Mouse (Mus musculus) midbrain, postnatal 0 days (tissue): ENCODE measurements around the gene Stat5b. TPM values are rescaled to one million over a fixed set of nuclear protein-coding genes. Genes with fewer than 3 reads are reported as not detected.

Experiments
- ATAC-seq: fragments of 200-750 bp; cut with Nextera tagmentation; 2 replicates; pipeline ENCODE4 v1.8.0; 2017; ENCODE audit warnings: moderate number of reproducible peaks, mild to moderate bottlenecking, moderate TSS enrichment, moderate library complexity; ENCODE audit not compliant: low FRiP score
- DNase-seq: peaks from one replicate; pipeline ENCODE4 v3.0.0-alpha.2; 2015; ENCODE audit warnings: low spot score
- H3K27ac ChIP-seq: fragments of 300-500 bp; sonication (generic); 2 replicates; pipeline ENCODE4 v1.5.1; 2014; ENCODE audit warnings: low read depth, mild to moderate bottlenecking, low read length, mixed read lengths
- H3K27me3 ChIP-seq: fragments of 300-500 bp; sonication (generic); 2 replicates; pipeline ENCODE4 v1.6.1; 2014; ENCODE audit warnings: low read length, control low read depth, mixed read lengths; ENCODE audit not compliant: insufficient read depth
- H3K36me3 ChIP-seq: fragments of 300-500 bp; sonication (generic); 2 replicates; pipeline ENCODE4 v1.6.1; 2014; ENCODE audit warnings: low read length, control low read depth, mixed read lengths; ENCODE audit not compliant: insufficient read depth
- H3K4me1 ChIP-seq: fragments of 300-500 bp; sonication (generic); 2 replicates; pipeline ENCODE4 v1.6.1; 2014; ENCODE audit warnings: mild to moderate bottlenecking, control low read depth, antibody characterized with exemption, low read length, mixed read lengths; ENCODE audit not compliant: insufficient read depth
- H3K4me2 ChIP-seq: fragments of 300-500 bp; sonication (generic); 2 replicates; pipeline ENCODE4 v1.6.1; 2014; ENCODE audit warnings: low read depth, mild to moderate bottlenecking, low read length, mixed read lengths; ENCODE audit not compliant: poor library complexity, severe bottlenecking
- H3K4me3 ChIP-seq: fragments of 300-500 bp; sonication (generic); 2 replicates; pipeline ENCODE4 v1.5.1; 2014; ENCODE audit warnings: low read depth, mild to moderate bottlenecking, low read length, moderate library complexity
- H3K9ac ChIP-seq: fragments of 300-500 bp; sonication (generic); replicated peaks from 2 replicates; pipeline ENCODE4 v1.6.1; 2014; ENCODE audit warnings: mild to moderate bottlenecking, low read length, moderate library complexity, mixed read lengths; ENCODE audit not compliant: poor library complexity, severe bottlenecking
- H3K9me3 ChIP-seq: fragments of 300-500 bp; sonication (generic); 2 replicates; pipeline ENCODE4 v1.6.1; 2016; ENCODE audit warnings: low read length, control low read depth
- CTCF ChIP-seq: IDR thresholded peaks from 2 replicates; pipeline ENCODE4 v1.5.1; 2016; ENCODE audit warnings: antibody characterized with exemption, mild to moderate bottlenecking
- WGBS: fragments of 180-500 bp; shearing (Covaris S2); extraction: QIAGEN DNeasy Blood & Tissue Kit; methylation state at CpG from one replicate; pipeline ENCODE4 v1.1.7; 2014; 5-methylcytosine and 5-hydroxymethylcytosine counted together
- polyA plus RNA-seq: library from polyadenylated mRNA; unstranded; fragments of >200 nt; fragmentation: Nextera tagmentation; extraction: Ambion mirVana; gene quantifications from 2 replicates; pipeline ENCODE4 v1.2.1, GENCODE M21; 2015
- total RNA-seq: library from RNA; depleted of rRNA; stranded (reverse); fragments of >200 nt; gene quantifications from 2 replicates; pipeline ENCODE4 v1.2.3, GENCODE M21; 2014

Gene Stat5b
- total and polyA plus RNA-seq, 2 experiments from 2014 or later: 15.7 to 22.5 TPM

- Histone ChIP-seq H3K4me2 (no peak overlapping the region), H3K4me1 (no peaks in the 10 kb centered on the region), H3K27me3 (no peaks in the 10 kb centered on the region), H3K9me3 (no peaks in the 10 kb centered on the region), H3K36me3 (peaks cover 34% of the 10 kb centered on the region), H3K4me3 (no peak overlapping the region), H3K27ac (no peak overlapping the region), H3K9ac (no peak overlapping the region)
- no peak for TF ChIP-seq CTCF
- no peak for DNase-seq
- ATAC-seq: no peak
- 93% methylated on average over 16 of the region's 16 CpGs for WGBS
These were observed 100.4 kb downstream of the Stat5b start for GRCm38 (mm10) chr11:100750127-100750526.

GRCm38 (mm10) chr11:100749469-100749868, 101.1 kb downstream of the Stat5b start:
- DNase-seq (no peak), ATAC-seq (no peak)
- TF ChIP-seq CTCF: no peak
- no peak overlapping the region for H3K4me2 ChIP-seq
- H3K9ac ChIP-seq: no peak overlapping the region
- 56% methylated on average over 25 of the region's 25 CpGs for WGBS
- peaks cover 30% of the 10 kb centered on the region for H3K36me3 ChIP-seq
- H3K9me3 ChIP-seq: no peaks in the 10 kb centered on the region
- no peak overlapping the region for H3K4me3 ChIP-seq
- H3K27me3 ChIP-seq: no peaks in the 10 kb centered on the region
- H3K4me1 ChIP-seq: no peaks in the 10 kb centered on the region
- no peak overlapping the region for H3K27ac ChIP-seq

DNA sequence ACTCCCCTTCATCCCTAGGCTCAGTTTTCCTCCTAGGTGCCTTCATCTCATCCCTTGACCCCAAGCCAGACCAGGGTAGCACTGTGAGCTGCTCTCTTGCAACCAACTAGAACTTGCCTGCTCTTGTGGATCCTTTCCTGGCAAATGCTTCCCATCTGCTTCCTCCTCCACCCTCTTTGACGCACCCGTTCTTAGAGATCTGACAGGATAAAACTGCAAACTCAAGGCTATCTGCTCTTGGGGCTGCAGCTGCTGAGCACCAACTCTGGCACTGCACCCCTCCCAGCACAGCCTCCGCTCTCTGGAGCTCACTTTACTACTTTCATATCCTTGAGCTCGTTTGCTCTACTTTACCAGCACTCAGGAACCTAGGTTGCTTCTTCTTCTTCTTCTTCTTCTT, 101.9 kb downstream of the Stat5b start:
- Histone ChIP-seq H3K4me3 (no peak overlapping the region), H3K4me1 (no peaks in the 10 kb centered on the region), H3K9ac (no peak overlapping the region), H3K27me3 (no peaks in the 10 kb centered on the region), H3K27ac (no peak overlapping the region), H3K9me3 (no peaks in the 10 kb centered on the region), H3K36me3 (peaks cover 29% of the 10 kb centered on the region), H3K4me2 (no peak overlapping the region)
- no peak for DNase-seq
- no peak for TF ChIP-seq CTCF
- no peak for ATAC-seq
- WGBS: 80% methylated on average over 4 of the region's 4 CpGs

DNA sequence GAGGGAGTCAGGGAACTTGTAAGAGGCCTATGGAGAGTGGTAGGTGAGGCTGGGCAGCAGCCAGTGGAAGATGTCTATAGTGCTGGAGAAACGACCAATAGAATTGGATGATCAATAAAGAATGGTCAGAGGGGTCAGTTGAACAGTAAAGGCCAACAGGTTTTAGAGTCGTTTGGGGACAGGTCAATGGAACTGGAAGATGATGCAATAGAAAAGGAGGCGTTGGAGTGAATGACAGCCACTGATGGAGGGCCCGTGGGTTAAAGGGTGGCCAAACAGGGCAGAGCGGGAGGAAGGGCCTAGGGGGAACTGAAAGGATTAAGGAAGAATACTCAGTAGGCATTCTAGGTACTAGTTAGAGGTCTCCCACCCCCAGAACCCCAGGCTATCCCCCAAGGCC, 103.4 kb downstream of the Stat5b start:
- Histone ChIP-seq H3K4me1 (no peaks in the 10 kb centered on the region), H3K4me2 (no peak overlapping the region), H3K27ac (no peak overlapping the region), H3K27me3 (no peaks in the 10 kb centered on the region), H3K9me3 (no peaks in the 10 kb centered on the region), H3K4me3 (no peak overlapping the region), H3K9ac (no peak overlapping the region), H3K36me3 (peaks cover 33% of the 10 kb centered on the region)
- DNase-seq: no peak
- no peak for TF ChIP-seq CTCF
- no peak for ATAC-seq
- 77% methylated on average over 5 of the region's 5 CpGs for WGBS

DNA sequence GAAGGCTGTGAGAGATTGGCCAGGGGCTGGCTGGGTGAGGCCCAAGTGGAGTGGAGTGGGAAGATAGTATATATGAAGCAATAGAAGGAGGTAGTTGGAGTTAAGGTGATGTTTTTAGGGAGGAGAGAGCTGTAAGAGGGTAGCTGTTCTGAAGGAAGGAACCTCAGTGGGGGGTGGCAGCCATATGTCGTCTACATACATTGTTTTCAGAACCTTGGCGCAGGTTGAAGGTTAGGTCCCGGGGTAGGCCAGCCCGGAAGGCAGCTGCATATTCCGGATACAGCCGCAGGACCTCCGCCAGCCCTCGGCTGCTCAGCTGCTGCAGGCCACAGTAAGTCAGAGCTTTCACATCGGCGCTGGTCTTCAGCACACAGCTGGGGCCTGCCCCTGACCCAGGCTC, 104.0 kb downstream of the Stat5b start:
- Histone ChIP-seq H3K27ac (no peak overlapping the region), H3K4me1 (no peaks in the 10 kb centered on the region), H3K36me3 (peaks cover 35% of the 10 kb centered on the region), H3K27me3 (no peaks in the 10 kb centered on the region), H3K4me2 (no peak overlapping the region), H3K4me3 (no peak overlapping the region), H3K9ac (no peak overlapping the region), H3K9me3 (no peaks in the 10 kb centered on the region)
- no peak for ATAC-seq
- DNase-seq: no peak
- WGBS: 90% methylated on average over 10 of the region's 10 CpGs
- no peak for TF ChIP-seq CTCF

DNA sequence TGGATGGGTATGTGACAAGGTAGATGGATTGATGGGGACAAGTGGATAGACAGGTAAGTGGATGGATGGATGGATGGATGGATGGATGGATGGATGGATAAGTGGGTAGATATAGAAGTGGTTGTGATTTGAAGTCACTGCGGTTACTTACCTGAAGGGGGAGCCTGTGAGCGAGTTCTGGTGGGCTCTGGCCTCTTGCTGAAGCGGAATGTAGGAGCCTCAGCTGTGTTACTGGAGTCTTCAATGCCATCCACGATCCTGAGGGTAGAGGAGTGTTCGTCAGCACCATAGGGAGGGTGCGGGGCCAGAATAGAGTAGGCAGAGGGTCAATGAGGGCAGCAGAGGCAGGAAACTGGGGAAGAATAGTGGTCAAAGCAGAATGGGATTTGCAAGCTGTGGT, 105.4 kb downstream of the Stat5b start:
- ATAC-seq: peak; percentile 38; the same call in 1 of the 2 replicates
- DNase-seq: peak; percentile 76

More for the DNA sequence above, 105.4 kb downstream of the Stat5b start:
- no peaks in the 10 kb centered on the region for H3K9me3 ChIP-seq
- no peak overlapping the region for H3K4me2 ChIP-seq
- peaks cover 40% of the 10 kb centered on the region for H3K36me3 ChIP-seq
- no peak overlapping the region for H3K4me3 ChIP-seq
- H3K27ac ChIP-seq: no peak overlapping the region
- peak; percentile 80 for TF ChIP-seq CTCF
- 20% methylated on average over 6 of the region's 6 CpGs for WGBS
- H3K4me1 ChIP-seq: no peaks in the 10 kb centered on the region
- H3K27me3 ChIP-seq: no peaks in the 10 kb centered on the region
- no peak overlapping the region for H3K9ac ChIP-seq
